Mouse (Mus musculus): ENCODE data around the gene Tom1l1. TPM values are rescaled to one million over a fixed set of nuclear protein-coding genes. Genes with fewer than 3 reads are reported as not detected.

The Tom1l1 gene
- total and polyA plus RNA-seq, 2 experiments: 4.7 to 20.9 TPM

DNA sequence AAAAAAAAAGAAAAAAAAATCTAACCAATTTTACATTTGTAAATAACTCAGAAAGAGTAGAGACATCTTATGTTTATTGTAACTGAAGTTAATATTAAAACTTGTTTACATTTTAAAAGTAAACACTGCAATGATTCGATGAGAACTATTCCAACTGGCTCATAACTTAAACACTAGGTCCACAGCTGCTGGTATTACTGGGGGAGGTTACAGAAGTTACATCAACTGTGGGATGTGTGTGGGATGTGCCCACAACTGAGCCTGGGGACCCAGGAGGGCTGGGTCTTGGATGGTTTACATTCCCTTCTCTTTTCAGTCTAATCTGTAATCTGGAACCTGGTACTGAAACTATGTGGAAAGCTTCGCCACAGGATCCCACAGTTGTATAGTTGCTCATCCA, 85.1 kb downstream of the Tom1l1 start:
- H3K9ac ChIP-seq (ENCODE audit: low read depth, low read length): no peak overlapping the region
- H3K4me1 ChIP-seq (ENCODE audit: control insufficient read depth, insufficient read depth, low read length): no peaks in the 10 kb centered on the region
- WGBS: 65% methylated on average over 2 of the region's 2 CpGs
- DNase-seq (ENCODE audit: extremely low read depth, low read depth, low spot score): no peak
- no peak overlapping the region for H3K27ac ChIP-seq (replicated peaks; ENCODE audit: insufficient read depth, low read depth, low read length)
- no peak for TF ChIP-seq CTCF (IDR thresholded peaks at IDR 0.05; ENCODE audit: low read depth, low read length)
- TF ChIP-seq POLR2A (IDR thresholded peaks at IDR 0.05; ENCODE audit: extremely low read depth, insufficient read depth, low read length): no peak
- H3K36me3 ChIP-seq (ENCODE audit: control insufficient read depth, insufficient read depth, low read length): peaks cover 2% of the 10 kb centered on the region
- H3K79me2 ChIP-seq (ENCODE audit: control insufficient read depth, insufficient read depth, low read length): no peaks in the 10 kb centered on the region
- H3K27me3 ChIP-seq (ENCODE audit: control insufficient read depth, insufficient read depth, low read length): no peaks in the 10 kb centered on the region
- H3K4me3 ChIP-seq (ENCODE audit: insufficient read depth, low read depth, low read length): no peak overlapping the region

DNA sequence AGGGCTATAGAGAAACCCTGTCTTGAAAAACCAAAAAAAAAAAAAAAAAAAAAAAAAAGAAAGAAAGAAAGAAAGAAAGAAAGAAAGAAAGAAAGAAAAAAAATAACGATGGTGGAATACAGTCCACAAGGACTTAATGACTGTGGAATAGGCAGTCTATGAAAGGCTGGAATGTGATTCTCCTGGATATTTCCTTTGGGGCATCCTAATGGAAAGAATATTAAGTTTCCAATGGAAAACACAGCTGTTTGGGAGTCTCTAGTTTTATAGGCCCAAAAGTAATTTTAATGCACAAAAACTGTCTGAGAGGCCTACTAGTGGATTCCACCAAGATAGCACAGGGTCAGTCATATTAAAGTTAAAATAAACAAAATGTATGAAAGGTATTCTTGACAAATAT, 92.3 kb downstream of the Tom1l1 start:
- no peaks in the 10 kb centered on the region for H3K4me1 ChIP-seq (ENCODE audit: control insufficient read depth, insufficient read depth, low read length)
- H3K36me3 ChIP-seq (ENCODE audit: control insufficient read depth, insufficient read depth, low read length): no peaks in the 10 kb centered on the region; the same call in 1 of the 2 replicates
- no peak overlapping the region for H3K9ac ChIP-seq (ENCODE audit: low read depth, low read length)
- no peaks in the 10 kb centered on the region for H3K79me2 ChIP-seq (ENCODE audit: control insufficient read depth, insufficient read depth, low read length)
- no peak overlapping the region for H3K27ac ChIP-seq (replicated peaks; ENCODE audit: insufficient read depth, low read depth, low read length)
- TF ChIP-seq CTCF (IDR thresholded peaks at IDR 0.05; ENCODE audit: low read depth, low read length) (no peak), POLR2A (IDR thresholded peaks at IDR 0.05; ENCODE audit: extremely low read depth, insufficient read depth, low read length) (no peak)
- H3K4me3 ChIP-seq (ENCODE audit: insufficient read depth, low read depth, low read length): no peak overlapping the region
- WGBS: 93% methylated on average over 1 of the region's 1 CpGs
- no peak for DNase-seq (ENCODE audit: extremely low read depth, low read depth, low spot score)
- H3K27me3 ChIP-seq (ENCODE audit: control insufficient read depth, insufficient read depth, low read length): no peaks in the 10 kb centered on the region

Other genes with a start within 250 kb of the Tom1l1 start
- 1.6 and 1.8 TPM in 2 replicates for gene Stxbp4, start 50.3 kb downstream of the Tom1l1 start, total RNA-seq (2014; rRNA removed)
- gene Stxbp4, start 50.3 kb downstream of the Tom1l1 start, polyA plus RNA-seq (2012; rRNA removed): 0.61 and 0.62 TPM in 2 replicates
- 10.6 and 11.5 TPM in 2 replicates for gene Cox11, start 50.2 kb downstream of the Tom1l1 start, total RNA-seq (2014; rRNA removed)
- 15.7 and 16.6 TPM in 2 replicates for gene Cox11, start 50.2 kb downstream of the Tom1l1 start, polyA plus RNA-seq (2012; rRNA removed)

Data from liver, adult 2 months (tissue).